Mouse (Mus musculus): ENCODE measurements around the gene Zfp422. TPM values are rescaled to one million over a fixed set of nuclear protein-coding genes. Genes with fewer than 3 reads are reported as not detected.

Gene Zfp422
- polyA plus RNA-seq (2014; fragmentation: Nextera tagmentation; extraction: Ambion mirVana) = 170 and 178 TPM in 2 replicates

DNA sequence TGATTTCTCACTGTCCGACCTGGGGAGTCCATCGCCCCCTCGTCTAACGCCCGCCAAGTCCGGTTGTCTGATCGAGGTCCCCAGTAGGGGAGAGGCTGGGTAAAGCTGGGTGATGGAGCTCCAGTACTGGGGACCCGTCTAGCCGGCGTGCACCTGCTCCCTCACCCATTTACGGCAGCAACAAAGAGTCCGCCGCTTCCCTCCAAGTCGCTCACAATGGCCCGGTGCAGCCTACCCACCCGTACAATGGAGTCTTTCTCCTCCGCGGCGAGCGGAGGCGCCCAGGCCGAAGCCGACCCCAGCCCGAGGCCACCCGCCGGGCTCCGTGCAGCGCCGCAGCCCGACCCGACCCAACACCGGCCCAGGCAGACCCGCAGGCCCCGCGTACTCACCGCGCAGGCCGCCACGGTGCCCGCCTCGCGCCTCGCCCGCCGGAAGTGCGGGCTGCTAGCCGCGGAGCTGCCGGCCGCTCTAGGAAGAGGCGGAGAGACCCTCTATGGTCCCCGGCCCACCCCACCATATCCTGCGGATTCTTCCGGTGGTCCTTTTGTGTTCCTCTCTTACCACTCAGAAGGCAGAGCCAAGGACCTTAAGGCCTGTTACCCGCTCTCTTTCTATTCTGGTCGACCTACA lies at the start of gene Zfp422:
Zfp422 (minus strand) TSS at position 461 of the 633 bp plus-strand sequence.
- H3K4me2 ChIP-seq (replicated peaks; ENCODE audit: low read depth, low read length) = peak within 1 kb of the TSS; percentile 64
- H3K4me1 ChIP-seq (ENCODE audit: control insufficient read depth, insufficient read depth, low read length) = 0 out of 2 replicates have a peak, but pooled peaks cover 3% of the 10 kb centered on the region
- WGBS = under 1% methylated on average over 56 of the region's 56 CpGs
- H3K9ac ChIP-seq (replicated peaks; ENCODE audit: low read depth, low read length) = peak within 1 kb of the TSS; percentile 91
- H3K9me3 ChIP-seq (ENCODE audit: control insufficient read depth, low read depth, low read length) = no peaks in the 10 kb centered on the region
- H3K27ac ChIP-seq (ENCODE audit: low read length) = peak within 1 kb of the TSS; percentile 89
- H3K27me3 ChIP-seq (ENCODE audit: control insufficient read depth, insufficient read depth, low read length) = no peaks in the 10 kb centered on the region
- peak; percentile 91 for ATAC-seq (ENCODE audit: insufficient number of reproducible peaks, insufficient read depth, low FRiP score, low read depth)
- peaks cover 9% of the 10 kb centered on the region for H3K36me3 ChIP-seq (ENCODE audit: control insufficient read depth, insufficient read depth, low read length)
- peak within 1 kb of the TSS; percentile 88 for H3K4me3 ChIP-seq (ENCODE audit: low read depth, low read length)

DNA sequence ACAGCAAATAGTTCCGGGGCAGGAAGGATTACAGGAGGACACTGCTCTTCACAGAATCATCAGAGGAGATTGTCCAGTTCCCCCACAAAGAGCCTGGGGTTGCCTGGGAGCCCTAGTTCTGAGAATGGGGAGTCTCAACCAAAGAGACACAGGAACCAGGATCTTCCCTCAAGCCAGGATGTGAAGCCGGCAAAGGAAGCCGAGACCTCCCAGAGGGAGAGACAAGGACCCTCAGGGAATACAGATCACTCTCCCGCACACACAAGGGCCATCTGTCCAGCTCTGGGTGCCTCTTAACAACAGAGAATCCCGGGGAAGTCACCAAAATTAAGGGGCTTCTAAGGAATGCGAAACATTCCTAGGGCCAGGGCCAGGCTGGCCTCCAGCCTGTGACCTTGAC lies 48.5 kb upstream of the Zfp422 start:
- Histone ChIP-seq H3K4me1 (ENCODE audit: control insufficient read depth, insufficient read depth, low read length) (peaks cover 5% of the 10 kb centered on the region; the same call in 1 of the 2 replicates), H3K27ac (ENCODE audit: low read length) (no peak overlapping the region), H3K27me3 (ENCODE audit: control insufficient read depth, insufficient read depth, low read length) (no peaks in the 10 kb centered on the region), H3K9me3 (ENCODE audit: control insufficient read depth, low read depth, low read length) (no peaks in the 10 kb centered on the region), H3K4me2 (replicated peaks; ENCODE audit: low read depth, low read length) (no peak overlapping the region), H3K9ac (replicated peaks; ENCODE audit: low read depth, low read length) (no peak overlapping the region), H3K4me3 (ENCODE audit: low read depth, low read length) (no peak overlapping the region), H3K36me3 (ENCODE audit: control insufficient read depth, insufficient read depth, low read length) (no peaks in the 10 kb centered on the region)
- no peak for ATAC-seq (ENCODE audit: insufficient number of reproducible peaks, insufficient read depth, low FRiP score, low read depth)
- WGBS = 70% methylated on average over 6 of the region's 6 CpGs

DNA sequence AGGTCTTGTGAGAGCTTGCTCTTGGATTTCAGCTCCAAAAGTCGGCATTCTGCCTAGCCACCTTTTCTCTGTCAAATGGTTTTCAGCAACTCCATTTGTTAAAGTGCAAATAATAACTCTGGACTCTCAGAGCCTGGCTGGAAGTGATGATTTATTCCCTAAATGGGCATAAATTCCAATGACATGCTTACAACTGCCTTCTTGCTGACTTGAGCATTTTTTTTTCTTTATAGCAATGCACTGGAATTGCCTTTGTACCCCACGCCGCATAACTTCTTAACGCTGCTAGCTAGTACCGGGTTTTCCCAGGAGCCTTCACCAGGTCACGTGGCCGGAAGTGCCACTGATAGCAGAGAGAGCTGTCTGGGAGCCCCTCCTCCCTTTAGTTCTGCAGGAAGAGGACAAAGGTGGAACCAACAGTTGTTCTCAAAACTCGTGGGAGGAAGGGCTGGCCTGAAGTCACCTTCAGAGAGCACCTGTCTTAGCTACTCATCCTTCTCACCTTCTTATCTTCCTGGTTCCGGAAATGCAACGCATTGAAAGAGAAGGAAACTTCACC lies 47.6 kb upstream of the Zfp422 start:
- Histone ChIP-seq H3K27me3 (ENCODE audit: control insufficient read depth, insufficient read depth, low read length) (no peaks in the 10 kb centered on the region), H3K4me1 (ENCODE audit: control insufficient read depth, insufficient read depth, low read length) (peaks cover 6% of the 10 kb centered on the region; the same call in 1 of the 2 replicates), H3K27ac (ENCODE audit: low read length) (no peak overlapping the region), H3K4me2 (replicated peaks; ENCODE audit: low read depth, low read length) (no peak overlapping the region), H3K9me3 (ENCODE audit: control insufficient read depth, low read depth, low read length) (no peaks in the 10 kb centered on the region), H3K4me3 (ENCODE audit: low read depth, low read length) (no peak overlapping the region), H3K36me3 (ENCODE audit: control insufficient read depth, insufficient read depth, low read length) (no peaks in the 10 kb centered on the region), H3K9ac (replicated peaks; ENCODE audit: low read depth, low read length) (no peak overlapping the region)
- no peak for ATAC-seq (ENCODE audit: insufficient number of reproducible peaks, insufficient read depth, low FRiP score, low read depth)
- WGBS = 55% methylated on average over 10 of the region's 10 CpGs

DNA sequence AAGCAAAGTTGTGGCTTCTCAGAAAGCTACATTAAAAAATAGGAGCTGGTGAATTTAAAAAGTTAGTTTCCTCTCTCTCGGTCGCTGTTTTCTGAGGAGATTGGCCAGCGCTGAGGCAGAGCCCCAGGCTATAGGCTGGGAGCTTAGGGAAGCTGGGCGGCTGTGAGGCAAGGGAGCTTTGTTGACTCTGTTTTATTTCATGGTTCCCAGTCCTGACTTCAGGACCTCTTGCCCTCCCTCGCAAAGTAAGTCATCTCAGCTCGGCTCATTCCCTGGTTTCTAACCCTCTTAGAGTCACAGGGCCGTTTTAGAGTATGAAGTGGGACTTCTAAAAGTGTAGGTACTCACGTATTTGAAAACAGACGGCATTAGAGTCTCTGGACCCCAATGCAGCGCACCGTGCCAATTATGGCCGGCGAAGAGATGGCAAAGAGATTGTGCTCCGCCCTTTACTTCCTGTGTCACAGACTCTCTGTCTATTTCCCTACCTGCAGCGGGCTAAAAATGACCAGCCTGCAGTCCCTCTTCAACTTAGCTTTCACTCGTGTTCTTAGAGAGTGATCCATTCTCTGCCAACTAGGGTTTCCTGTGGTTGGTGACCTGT lies 45.6 kb upstream of the Zfp422 start:
- WGBS = 22% methylated on average over 16 of the region's 16 CpGs
- Histone ChIP-seq H3K4me2 (replicated peaks; ENCODE audit: low read depth, low read length) (peak overlapping the region; percentile 91), H3K4me1 (ENCODE audit: control insufficient read depth, insufficient read depth, low read length) (peaks cover 14% of the 10 kb centered on the region), H3K27me3 (ENCODE audit: control insufficient read depth, insufficient read depth, low read length) (no peaks in the 10 kb centered on the region), H3K9ac (replicated peaks; ENCODE audit: low read depth, low read length) (peak overlapping the region; percentile 33; the same call in 1 of the 2 replicates), H3K4me3 (ENCODE audit: low read depth, low read length) (peak overlapping the region; percentile 43), H3K27ac (ENCODE audit: low read length) (peak overlapping the region; percentile 40), H3K9me3 (ENCODE audit: control insufficient read depth, low read depth, low read length) (no peaks in the 10 kb centered on the region), H3K36me3 (ENCODE audit: control insufficient read depth, insufficient read depth, low read length) (no peaks in the 10 kb centered on the region)
- no peak for ATAC-seq (ENCODE audit: insufficient number of reproducible peaks, insufficient read depth, low FRiP score, low read depth)

DNA sequence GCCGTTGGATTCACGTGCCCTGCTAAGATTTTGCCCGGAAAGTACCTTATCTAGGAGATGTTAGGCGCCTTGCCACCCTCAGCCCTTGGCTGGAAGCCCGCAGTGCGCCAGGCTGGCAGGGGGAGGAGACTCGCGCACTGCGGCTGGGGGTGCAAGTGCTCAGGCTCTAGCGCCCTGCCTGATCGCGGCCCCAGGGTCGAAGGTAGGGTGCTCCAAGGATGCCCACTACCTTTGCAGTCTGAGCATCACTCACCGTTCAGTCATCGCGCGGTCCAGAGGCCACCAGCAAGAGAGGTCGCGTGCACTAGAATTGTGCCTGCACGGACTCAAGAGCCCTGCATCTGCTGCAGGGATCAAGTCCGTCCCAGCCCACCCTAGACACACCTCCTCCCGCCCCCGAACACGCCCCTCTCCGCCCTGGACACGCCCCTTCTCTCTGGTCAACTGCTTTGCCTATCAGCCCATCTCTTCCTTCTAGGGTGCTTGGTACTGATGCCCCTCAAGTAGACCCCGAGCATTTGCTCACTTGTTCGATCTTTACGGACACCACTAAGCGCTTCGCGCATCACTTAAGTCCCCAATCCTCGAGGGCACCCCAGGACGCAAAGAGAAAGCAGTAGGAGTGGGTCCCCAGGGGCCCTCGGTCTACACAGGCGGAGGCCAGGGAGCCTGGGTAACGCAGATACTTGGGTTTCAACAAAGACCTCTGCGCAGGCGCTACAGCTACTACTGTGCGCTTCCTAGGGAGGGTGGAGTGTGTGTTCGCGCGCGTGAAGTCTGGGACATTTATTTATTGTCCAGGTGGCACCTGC lies 44.9 kb upstream of the Zfp422 start, which contains the start of gene Rassf4:
Rassf4 (minus strand) TSS at position 482 of the 812 bp plus-strand sequence.
- Histone ChIP-seq H3K27me3 (ENCODE audit: control insufficient read depth, insufficient read depth, low read length) (no peaks in the 10 kb centered on the region), H3K36me3 (ENCODE audit: control insufficient read depth, insufficient read depth, low read length) (no peaks in the 10 kb centered on the region), H3K4me2 (replicated peaks; ENCODE audit: low read depth, low read length) (peak within 1 kb of the TSS; percentile 91), H3K27ac (ENCODE audit: low read length) (peak within 1 kb of the TSS; percentile 40), H3K9me3 (ENCODE audit: control insufficient read depth, low read depth, low read length) (no peaks in the 10 kb centered on the region), H3K9ac (replicated peaks; ENCODE audit: low read depth, low read length) (peak within 1 kb of the TSS; percentile 33; the same call in 1 of the 2 replicates), H3K4me3 (ENCODE audit: low read depth, low read length) (peak within 1 kb of the TSS; percentile 43), H3K4me1 (ENCODE audit: control insufficient read depth, insufficient read depth, low read length) (peaks cover 14% of the 10 kb centered on the region)
- ATAC-seq (ENCODE audit: insufficient number of reproducible peaks, insufficient read depth, low FRiP score, low read depth) = peak; percentile 92
- WGBS = under 1% methylated on average over 44 of the region's 44 CpGs

DNA sequence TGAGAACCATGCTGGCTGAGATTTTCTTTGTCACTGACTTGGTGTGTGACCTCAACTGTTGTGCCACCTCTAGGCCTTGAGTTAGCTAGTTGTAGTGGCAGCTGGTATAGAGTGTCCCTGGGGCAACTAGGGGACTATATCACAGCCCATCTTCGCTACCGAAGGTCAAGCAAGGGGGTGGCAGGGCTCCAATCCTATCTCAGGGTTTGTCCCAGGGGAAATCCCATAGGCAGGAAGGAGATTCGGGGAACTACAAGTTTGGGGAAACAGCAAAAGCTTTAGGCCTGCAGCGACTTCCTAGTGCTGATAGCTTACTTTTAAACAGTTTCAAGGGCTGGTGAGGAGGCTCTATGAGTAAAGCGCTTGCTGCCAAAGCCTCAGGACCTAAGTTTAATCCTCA lies 43.5 kb upstream of the Zfp422 start:
- no peak overlapping the region for H3K4me3 ChIP-seq (ENCODE audit: low read depth, low read length)
- no peak for ATAC-seq (ENCODE audit: insufficient number of reproducible peaks, insufficient read depth, low FRiP score, low read depth)
- no peaks in the 10 kb centered on the region for H3K36me3 ChIP-seq (ENCODE audit: control insufficient read depth, insufficient read depth, low read length)
- H3K4me1 ChIP-seq (ENCODE audit: control insufficient read depth, insufficient read depth, low read length) = peaks cover 14% of the 10 kb centered on the region
- H3K27me3 ChIP-seq (ENCODE audit: control insufficient read depth, insufficient read depth, low read length) = no peaks in the 10 kb centered on the region
- no peak overlapping the region for H3K9ac ChIP-seq (replicated peaks; ENCODE audit: low read depth, low read length)
- H3K27ac ChIP-seq (ENCODE audit: low read length) = no peak overlapping the region
- H3K9me3 ChIP-seq (ENCODE audit: control insufficient read depth, low read depth, low read length) = no peaks in the 10 kb centered on the region
- 64% methylated on average over 5 of the region's 5 CpGs for WGBS
- no peak overlapping the region for H3K4me2 ChIP-seq (replicated peaks; ENCODE audit: low read depth, low read length)

DNA sequence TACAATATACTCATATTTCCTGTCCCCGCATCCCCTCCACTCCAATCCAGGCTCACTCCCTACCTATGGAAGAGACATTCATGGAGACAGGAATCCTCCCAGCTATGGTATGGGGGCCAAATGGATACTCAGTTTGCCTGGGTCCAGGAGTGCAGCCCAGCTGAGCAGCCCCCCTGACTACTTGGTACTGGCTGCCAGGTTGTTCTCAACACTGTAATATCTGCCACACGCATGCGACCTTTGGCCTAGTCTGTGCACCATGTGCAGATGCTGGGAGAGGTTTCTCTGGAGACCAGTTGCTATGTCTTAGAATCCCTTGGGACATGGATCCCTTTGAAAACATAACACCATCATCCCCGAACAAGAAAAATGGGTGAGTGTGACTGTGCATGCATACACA lies 43.0 kb upstream of the Zfp422 start:
- Histone ChIP-seq H3K9ac (replicated peaks; ENCODE audit: low read depth, low read length) (no peak overlapping the region), H3K4me2 (replicated peaks; ENCODE audit: low read depth, low read length) (no peak overlapping the region), H3K36me3 (ENCODE audit: control insufficient read depth, insufficient read depth, low read length) (no peaks in the 10 kb centered on the region), H3K9me3 (ENCODE audit: control insufficient read depth, low read depth, low read length) (no peaks in the 10 kb centered on the region), H3K27me3 (ENCODE audit: control insufficient read depth, insufficient read depth, low read length) (no peaks in the 10 kb centered on the region), H3K27ac (ENCODE audit: low read length) (no peak overlapping the region), H3K4me1 (ENCODE audit: control insufficient read depth, insufficient read depth, low read length) (peaks cover 14% of the 10 kb centered on the region), H3K4me3 (ENCODE audit: low read depth, low read length) (no peak overlapping the region)
- no peak for ATAC-seq (ENCODE audit: insufficient number of reproducible peaks, insufficient read depth, low FRiP score, low read depth)
- 86% methylated on average over 4 of the region's 4 CpGs for WGBS

DNA sequence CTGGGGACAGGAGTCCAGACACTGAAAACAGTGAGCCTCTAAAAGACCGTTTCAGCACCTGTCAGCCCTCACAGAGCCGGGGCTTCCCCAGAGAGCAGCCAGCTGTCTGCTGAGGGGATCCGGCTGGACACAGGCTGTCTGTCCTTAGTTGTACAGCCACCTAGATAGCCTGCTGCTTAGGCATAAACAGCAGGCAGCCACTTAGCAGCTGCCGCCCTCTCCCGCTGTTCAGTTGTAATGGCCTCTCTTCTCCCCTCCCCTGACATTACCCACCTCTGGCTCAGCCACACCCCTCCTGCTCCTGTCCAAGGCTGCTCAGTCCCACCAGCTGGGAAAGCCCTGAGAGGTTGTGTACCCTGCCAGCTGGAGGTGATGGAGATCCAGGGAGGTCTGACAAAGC lies 42.2 kb upstream of the Zfp422 start:
- Histone ChIP-seq H3K27ac (ENCODE audit: low read length) (no peak overlapping the region), H3K9ac (replicated peaks; ENCODE audit: low read depth, low read length) (no peak overlapping the region), H3K9me3 (ENCODE audit: control insufficient read depth, low read depth, low read length) (no peaks in the 10 kb centered on the region), H3K4me3 (ENCODE audit: low read depth, low read length) (no peak overlapping the region), H3K4me1 (ENCODE audit: control insufficient read depth, insufficient read depth, low read length) (peaks cover 11% of the 10 kb centered on the region; the same call in 1 of the 2 replicates), H3K36me3 (ENCODE audit: control insufficient read depth, insufficient read depth, low read length) (no peaks in the 10 kb centered on the region), H3K4me2 (replicated peaks; ENCODE audit: low read depth, low read length) (no peak overlapping the region), H3K27me3 (ENCODE audit: control insufficient read depth, insufficient read depth, low read length) (no peaks in the 10 kb centered on the region)
- 14% methylated on average over 5 of the region's 5 CpGs for WGBS
- ATAC-seq (ENCODE audit: insufficient number of reproducible peaks, insufficient read depth, low FRiP score, low read depth) = peak; percentile 12; the same call in 1 of the 2 replicates
